Mouse (Mus musculus) embryo, embryonic 9.5 days (tissue): Measurements from ENCODE around the gene Vav2.

Source experiments
- DNase-seq: peaks from one replicate; pipeline ENCODE4 v3.0.0-alpha.2; 2017; ENCODE audit errors: extremely low spot score

Vav2 gene

GRCm38 (mm10) chr2:27368980-27369379 is 57.9 kb downstream of the Vav2 start:
- no peak for DNase-seq

GRCm38 (mm10) chr2:27365296-27365695 is 61.5 kb downstream of the Vav2 start:
- no peak for DNase-seq

- DNase-seq: peak; percentile 33
These were observed 65.0 kb downstream of the Vav2 start for GRCm38 (mm10) chr2:27361786-27362185.

GRCm38 (mm10) chr2:27358461-27358860 is 68.4 kb downstream of the Vav2 start:
- no peak for DNase-seq

GRCm38 (mm10) chr2:27355684-27356083 is 71.1 kb downstream of the Vav2 start:
- DNase-seq: no peak

GRCm38 (mm10) chr2:27354610-27355211 is 72.1 kb downstream of the Vav2 start:
- DNase-seq: no peak

GRCm38 (mm10) chr2:27352720-27353119 is 74.1 kb downstream of the Vav2 start:
- no peak for DNase-seq

GRCm38 (mm10) chr2:27350371-27350770 is 76.5 kb downstream of the Vav2 start:
- DNase-seq: no peak

GRCm38 (mm10) chr2:27343984-27344453 is 82.8 kb downstream of the Vav2 start:
- no peak for DNase-seq

GRCm38 (mm10) chr2:27340682-27341081 is 86.2 kb downstream of the Vav2 start:
- DNase-seq: no peak

- no peak for DNase-seq
These were observed 87.8 kb downstream of the Vav2 start for GRCm38 (mm10) chr2:27339051-27339450.

- DNase-seq: no peak
These were observed 89.6 kb downstream of the Vav2 start for GRCm38 (mm10) chr2:27337261-27337660.

GRCm38 (mm10) chr2:27336600-27336999 is 90.2 kb downstream of the Vav2 start:
- DNase-seq: no peak

- DNase-seq: no peak
These were observed 92.0 kb downstream of the Vav2 start for GRCm38 (mm10) chr2:27334816-27335215.

GRCm38 (mm10) chr2:27331560-27331959 is 95.3 kb downstream of the Vav2 start:
- DNase-seq: no peak

- no peak for DNase-seq
These were observed 96.4 kb downstream of the Vav2 start for GRCm38 (mm10) chr2:27330446-27330845.

GRCm38 (mm10) chr2:27329386-27330060 is 97.3 kb downstream of the Vav2 start:
- DNase-seq: no peak

- DNase-seq: no peak
These were observed 98.2 kb downstream of the Vav2 start for GRCm38 (mm10) chr2:27328613-27329041.

GRCm38 (mm10) chr2:27327886-27328285 is 98.9 kb downstream of the Vav2 start:
- no peak for DNase-seq

GRCm38 (mm10) chr2:27327076-27327475 is 99.8 kb downstream of the Vav2 start:
- DNase-seq: no peak

GRCm38 (mm10) chr2:27326357-27326756 is 100.5 kb downstream of the Vav2 start:
- peak; percentile 27 for DNase-seq

GRCm38 (mm10) chr2:27324690-27325089 is 102.1 kb downstream of the Vav2 start:
- no peak for DNase-seq

GRCm38 (mm10) chr2:27321431-27321875 is 105.4 kb downstream of the Vav2 start:
- peak; percentile 29 for DNase-seq
